Mouse (Mus musculus) limb, embryonic 14.5 days (tissue): ENCODE measurements around the gene Usp19. TPM values are rescaled to one million over a fixed set of nuclear protein-coding genes. Genes with fewer than 3 reads are reported as not detected.
A peak's percentile ranks its signal among the peaks of the same experiment; 100 is the strongest.

Experiments used
- ATAC-seq: fragments of 200-750 bp; cut with Nextera tagmentation; 2 replicates; pipeline ENCODE4 v1.8.0; 2017; ENCODE audit warnings: low read depth, moderate number of reproducible peaks, moderate TSS enrichment; ENCODE audit not compliant: low FRiP score
- DNase-seq: peaks from one replicate; pipeline ENCODE4 v3.0.0-alpha.2; 2015; ENCODE audit warnings: low spot score
- H3K27ac ChIP-seq: fragments of 300-500 bp; sonication (generic); replicated peaks from 2 replicates; pipeline ENCODE4 v1.5.1; 2014; ENCODE audit warnings: low read depth, mild to moderate bottlenecking, low read length, moderate library complexity, mixed read lengths
- H3K27me3 ChIP-seq: fragments of 300-500 bp; sonication (generic); 2 replicates; pipeline ENCODE4 v1.6.1; 2014; ENCODE audit warnings: low read length, mixed read lengths; ENCODE audit not compliant: control insufficient read depth, insufficient read depth
- H3K36me3 ChIP-seq: fragments of 300-500 bp; sonication (generic); 2 replicates; pipeline ENCODE4 v1.6.1; 2014; ENCODE audit warnings: mild to moderate bottlenecking, low read length, moderate library complexity, mixed read lengths; ENCODE audit not compliant: control insufficient read depth, insufficient read depth
- H3K4me1 ChIP-seq: fragments of 300-500 bp; sonication (generic); 2 replicates; pipeline ENCODE4 v1.6.1; 2014; ENCODE audit warnings: antibody characterized with exemption, low read length, mixed read lengths; ENCODE audit not compliant: control insufficient read depth, insufficient read depth
- H3K4me2 ChIP-seq: fragments of 300-500 bp; sonication (generic); replicated peaks from 2 replicates; pipeline ENCODE4 v1.6.1; 2014; ENCODE audit warnings: low read depth, mild to moderate bottlenecking, low read length, moderate library complexity; ENCODE audit not compliant: severe bottlenecking
- H3K4me3 ChIP-seq: fragments of 300-500 bp; sonication (generic); replicated peaks from 2 replicates; pipeline ENCODE4 v1.5.1; 2014; ENCODE audit warnings: low read length
- H3K9ac ChIP-seq: fragments of 300-500 bp; sonication (generic); 2 replicates; pipeline ENCODE4 v1.6.1; 2014; ENCODE audit warnings: mild to moderate bottlenecking, low read depth, low read length, moderate library complexity; ENCODE audit not compliant: severe bottlenecking
- H3K9me3 ChIP-seq: fragments of 300-500 bp; sonication (generic); 2 replicates; pipeline ENCODE4 v1.6.1; 2016; ENCODE audit warnings: low read length; ENCODE audit not compliant: control insufficient read depth
- POLR2A ChIP-seq: fragments of 200-500 bp; IDR thresholded peaks from 2 replicates; pipeline ENCODE4 v1.8.0; 2012; ENCODE audit warnings: inconsistent platforms, mild to moderate bottlenecking, moderate library complexity, borderline replicate concordance; ENCODE audit not compliant: insufficient read depth, insufficient read length; ENCODE audit errors: extremely low read depth
- WGBS: fragments of 180-500 bp; shearing (Covaris S2); extraction: QIAGEN DNeasy Blood & Tissue Kit; methylation state at CpG from one replicate; pipeline ENCODE4 v1.1.7; 2014; 5-methylcytosine and 5-hydroxymethylcytosine counted together
- polyA plus RNA-seq, 2 experiments: library from polyadenylated mRNA; depleted of rRNA in 1 of 2; stranded (reverse) in 1 of 2; unstranded in 1 of 2; fragments of >200 nt; fragmentation: Nextera tagmentation in 1 of 2; extraction: Ambion mirVana in 1 of 2; gene quantifications; 2 replicates each; pipeline versions ENCODE4 v1.2.1 to v1.2.3; 2012 to 2014

Gene Usp19
- polyA plus RNA-seq, 2 experiments = 59.3 to 160 TPM

DNA sequence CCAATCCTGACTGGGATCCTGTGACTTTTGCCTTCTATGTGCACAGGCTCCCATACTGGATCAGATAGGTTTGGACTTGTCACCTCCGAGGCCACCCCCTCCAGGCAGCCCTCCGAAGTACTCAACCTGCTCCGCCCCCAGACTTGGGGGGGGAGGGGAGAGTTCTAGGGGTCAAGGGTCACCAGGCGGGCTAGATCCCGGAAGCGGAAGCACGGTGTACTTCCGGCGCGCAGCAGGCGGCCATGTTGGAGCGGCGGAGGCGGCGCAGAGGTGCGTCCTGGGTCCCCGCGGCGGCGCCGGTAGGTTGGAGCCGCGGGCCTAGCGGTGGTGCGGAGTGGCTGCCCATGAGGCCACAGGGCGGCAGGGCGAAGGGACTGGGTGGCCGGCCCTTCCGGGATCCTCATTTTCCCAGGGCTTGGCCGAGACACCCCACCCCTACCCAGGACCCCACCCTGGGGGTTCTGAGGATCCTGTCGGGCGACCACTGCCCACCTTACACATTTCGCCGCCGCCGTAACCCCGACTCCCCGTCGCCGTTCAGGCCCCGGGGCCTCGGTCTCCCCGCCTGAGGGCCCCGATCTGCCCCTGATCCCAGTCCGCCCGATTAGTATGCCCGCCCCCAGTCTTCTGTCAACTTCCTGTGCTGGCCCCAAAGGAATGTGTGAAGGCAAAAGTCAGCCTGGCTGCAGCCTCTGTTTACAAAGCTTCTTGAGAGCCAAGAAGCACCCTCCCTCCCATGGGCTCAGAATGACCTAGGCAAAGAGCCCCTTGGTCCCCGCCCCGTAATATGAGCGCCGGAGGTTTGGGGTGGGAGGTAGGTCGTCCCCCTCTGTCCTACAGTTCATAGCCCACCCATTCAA lies 29.9 kb upstream of the Usp19 start, which contains the start of gene Ccdc71:
Ccdc71 (plus strand) TSS at position 209 of the 860 bp plus-strand sequence.
- Histone ChIP-seq H3K36me3 (peaks cover 31% of the 10 kb centered on the region), H3K4me2 (peak within 1 kb of the TSS; percentile 90), H3K4me3 (peak within 1 kb of the TSS; percentile 92), H3K27ac (peak within 1 kb of the TSS; percentile 80), H3K9me3 (no peaks in the 10 kb centered on the region), H3K27me3 (no peaks in the 10 kb centered on the region), H3K4me1 (peaks cover 7% of the 10 kb centered on the region), H3K9ac (peak within 1 kb of the TSS; percentile 84)
- peak; percentile 83 for ATAC-seq
- peak; percentile 51; the same call in 1 of the 2 replicates for TF ChIP-seq POLR2A
- 1% methylated on average over 49 of the region's 52 CpGs for WGBS
- DNase-seq = peak; percentile 75

- no peak for TF ChIP-seq POLR2A
- no peak for ATAC-seq
- no peak for DNase-seq
- Histone ChIP-seq H3K4me2 (peak within 1 kb of the TSS; percentile 90), H3K4me1 (peaks cover 7% of the 10 kb centered on the region), H3K9ac (peak within 1 kb of the TSS; percentile 84), H3K9me3 (no peaks in the 10 kb centered on the region), H3K36me3 (peaks cover 38% of the 10 kb centered on the region), H3K27ac (peak within 1 kb of the TSS; percentile 80), H3K27me3 (no peaks in the 10 kb centered on the region), H3K4me3 (peak within 1 kb of the TSS; percentile 92)
- 22% methylated on average over 11 of the region's 11 CpGs for WGBS
Observed at GRCm38 (mm10) chr9:108461181-108461631, 29.2 kb upstream of the Usp19 start, which contains the start of gene Klhdc8b. Gene Klhdc8b (minus strand): TSS chr9:108461581.

GRCm38 (mm10) chr9:108461675-108462074 lies 28.7 kb upstream of the Usp19 start:
- Histone ChIP-seq H3K4me3 (peak overlapping the region; percentile 92), H3K36me3 (peaks cover 42% of the 10 kb centered on the region), H3K4me1 (peaks cover 7% of the 10 kb centered on the region), H3K4me2 (peak overlapping the region; percentile 90), H3K9me3 (no peaks in the 10 kb centered on the region), H3K9ac (peak overlapping the region; percentile 84), H3K27ac (no peak overlapping the region), H3K27me3 (no peaks in the 10 kb centered on the region)
- ATAC-seq = no peak
- 89% methylated on average over 5 of the region's 5 CpGs for WGBS
- no peak for TF ChIP-seq POLR2A
- no peak for DNase-seq

DNA sequence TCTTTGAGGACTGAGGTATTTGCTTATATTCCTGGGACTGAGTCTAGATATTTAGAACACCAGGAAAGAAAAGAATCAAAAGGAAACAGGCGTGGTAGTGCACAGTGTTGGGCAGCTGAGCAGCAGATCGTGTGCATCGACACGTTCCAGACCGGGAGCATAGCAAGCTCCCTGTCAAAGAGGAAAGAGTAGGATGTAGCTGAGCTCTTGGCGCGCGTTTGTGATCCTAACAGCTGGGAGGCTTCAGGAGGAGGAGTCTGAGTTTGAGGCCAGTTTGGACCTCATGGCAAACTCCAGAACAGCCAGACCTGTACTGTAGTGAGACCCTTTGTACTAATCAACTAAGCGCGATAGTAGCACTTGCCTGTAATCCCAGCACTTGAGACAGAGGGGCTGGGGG lies 28.2 kb upstream of the Usp19 start:
- H3K4me3 ChIP-seq = no peak overlapping the region
- H3K36me3 ChIP-seq = peaks cover 47% of the 10 kb centered on the region
- H3K4me1 ChIP-seq = peaks cover 7% of the 10 kb centered on the region
- no peaks in the 10 kb centered on the region for H3K9me3 ChIP-seq
- DNase-seq = no peak
- H3K27me3 ChIP-seq = no peaks in the 10 kb centered on the region
- TF ChIP-seq POLR2A = no peak
- H3K9ac ChIP-seq = no peak overlapping the region
- ATAC-seq = no peak
- no peak overlapping the region for H3K27ac ChIP-seq
- 93% methylated on average over 10 of the region's 10 CpGs for WGBS
- no peak overlapping the region for H3K4me2 ChIP-seq

GRCm38 (mm10) chr9:108463713-108464112 lies 26.7 kb upstream of the Usp19 start:
- Histone ChIP-seq H3K27me3 (no peaks in the 10 kb centered on the region), H3K9me3 (peaks cover 3% of the 10 kb centered on the region; the same call in 1 of the 2 replicates), H3K36me3 (peaks cover 51% of the 10 kb centered on the region), H3K27ac (no peak overlapping the region), H3K4me1 (peaks cover 7% of the 10 kb centered on the region), H3K4me3 (no peak overlapping the region), H3K9ac (no peak overlapping the region), H3K4me2 (no peak overlapping the region)
- ATAC-seq (no peak), DNase-seq (no peak)
- 92% methylated on average over 9 of the region's 9 CpGs for WGBS
- TF ChIP-seq POLR2A = no peak
